In genomic region chr4:106562837-106563790, GRCm38 (mm10) we compare ENCODE assay signal across 1 mouse cellular context.
TF ChIP-seq lines count a peak whose summit lies in the region.

No protein-coding gene starts in this region.

TF ChIP-seq in CH12.LX, 34 proteins besides CTCF, POLR2A, EP300 and RAD21 (continued from another document):
- TF ChIP-seq JUND (conservative IDR thresholded peaks at IDR 0.05; ENCODE audit: low read depth, low read length): no peak
- TF ChIP-seq USF2 (conservative IDR thresholded peaks at IDR 0.05; ENCODE audit: low read depth, low read length): no peak
- no peak for TF ChIP-seq IRF4 (IDR thresholded peaks at IDR 0.05; ENCODE audit: low read depth, low read length)
- no peak for TF ChIP-seq POLR2AphosphoS2 (IDR thresholded peaks at IDR 0.05; ENCODE audit: low read depth, low read length)
- no peak for TF ChIP-seq BHLHE40 (IDR thresholded peaks at IDR 0.05; ENCODE audit: low read depth, low read length)
- TF ChIP-seq JUN (IDR thresholded peaks at IDR 0.05; ENCODE audit: insufficient read depth, low read depth, low read length): no peak
- no peak for TF ChIP-seq USF1 (IDR thresholded peaks at IDR 0.05; ENCODE audit: low read depth, low read length)
- TF ChIP-seq MAFK (IDR thresholded peaks at IDR 0.05; ENCODE audit: insufficient replicate concordance, low read length): no peak
- no peak for TF ChIP-seq PAX5 (IDR thresholded peaks at IDR 0.05; ENCODE audit: low read length)
- TF ChIP-seq ELF1 (IDR thresholded peaks at IDR 0.05; ENCODE audit: low read depth, low read length): no peak
- no peak for TF ChIP-seq ETS1 (conservative IDR thresholded peaks at IDR 0.05; ENCODE audit: low read depth, low read length)
